Mouse (Mus musculus) macrophage (primary cell): ENCODE data around the gene Mpv17l2. TPM values are rescaled to one million over a fixed set of nuclear protein-coding genes. Genes with fewer than 3 reads are reported as not detected.

Source experiments
- H3K27ac ChIP-seq: fragments of 350-480 bp; formaldehyde crosslinking; 2 replicates; pipeline ENCODE4 v1.9.0; 2021
- H3K36me3 ChIP-seq: fragments of 350-480 bp; formaldehyde crosslinking; 2 replicates; pipeline ENCODE4 v1.9.0; 2021; ENCODE audit errors: inconsistent target
- H3K4me3 ChIP-seq: fragments of 350-480 bp; formaldehyde crosslinking; 2 replicates; pipeline ENCODE4 v1.9.0; 2021; ENCODE audit errors: inconsistent target
- H3K79me2 ChIP-seq: fragments of 350-480 bp; formaldehyde crosslinking; 2 replicates; pipeline ENCODE4 v1.9.0; 2021; ENCODE audit errors: inconsistent target
- WGBS: methylation state at CpG from one replicate; pipeline ENCODE4 v1.1.7; 2026; ENCODE audit warnings: inconsistent platforms; ENCODE audit not compliant: missing documents; 5-methylcytosine and 5-hydroxymethylcytosine counted together
- polyA plus RNA-seq: library from polyadenylated mRNA; stranded (reverse); fragments of 250-400 nt; gene quantifications from 3 replicates; pipeline ENCODE4 v1.2.4, GENCODE M21; 2018; ENCODE audit warnings: inconsistent platforms

The Mpv17l2 gene
- polyA plus RNA-seq, 1 experiment from 2014 or later: 29.3 TPM

GRCm38 (mm10) chr8:70776496-70777444, 16.0 kb upstream of the Mpv17l2 start, which contains the start of gene Pik3r2:
Pik3r2 (minus strand) TSS chr8:70776713.
- Histone ChIP-seq H3K4me3 (peak within 1 kb of the TSS; percentile 65), H3K27ac (peak within 1 kb of the TSS; percentile 92), H3K36me3 (peaks cover 15% of the 10 kb centered on the region; the same call in 1 of the 2 replicates), H3K79me2 (peaks cover 13% of the 10 kb centered on the region; the same call in 1 of the 2 replicates)
- under 1% methylated on average over 72 of the region's 94 CpGs for WGBS

GRCm38 (mm10) chr8:70775851-70776495, 15.2 kb upstream of the Mpv17l2 start:
- H3K36me3 ChIP-seq: peaks cover 10% of the 10 kb centered on the region; the same call in 1 of the 2 replicates
- peak overlapping the region; percentile 54 for H3K4me3 ChIP-seq
- H3K27ac ChIP-seq: no peak overlapping the region
- H3K79me2 ChIP-seq: peaks cover 13% of the 10 kb centered on the region; the same call in 1 of the 2 replicates
- WGBS: 6% methylated on average over 30 of the region's 34 CpGs

DNA sequence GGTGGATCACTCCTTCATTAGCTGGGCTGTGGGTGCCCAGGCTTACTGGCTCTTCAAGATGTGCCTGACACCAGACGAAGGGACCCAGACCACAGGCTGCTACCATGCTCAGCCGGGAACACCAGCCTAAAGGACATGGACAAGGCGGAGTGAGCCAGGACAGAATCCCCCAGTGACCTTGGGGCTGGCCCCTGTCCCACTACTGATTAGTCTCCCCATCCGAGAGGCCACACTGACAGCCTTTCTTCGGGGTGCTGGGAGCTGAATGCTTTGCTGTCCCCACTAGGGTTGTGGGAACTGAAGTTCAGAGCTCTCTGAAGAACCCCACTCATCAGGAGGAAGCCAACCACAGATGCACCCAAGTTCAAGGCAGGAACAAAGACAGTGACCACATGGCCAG, 14.5 kb upstream of the Mpv17l2 start:
- Histone ChIP-seq H3K4me3 (no peak overlapping the region), H3K27ac (no peak overlapping the region), H3K79me2 (peaks cover 13% of the 10 kb centered on the region; the same call in 1 of the 2 replicates), H3K36me3 (peaks cover 9% of the 10 kb centered on the region; the same call in 1 of the 2 replicates)
- 100% methylated on average over 5 of the region's 5 CpGs for WGBS

GRCm38 (mm10) chr8:70774740-70775139, 14.0 kb upstream of the Mpv17l2 start:
- Histone ChIP-seq H3K27ac (no peak overlapping the region), H3K79me2 (peaks cover 13% of the 10 kb centered on the region; the same call in 1 of the 2 replicates), H3K36me3 (peaks cover 9% of the 10 kb centered on the region; the same call in 1 of the 2 replicates), H3K4me3 (no peak overlapping the region)
- WGBS: 98% methylated on average over 9 of the region's 18 CpGs

DNA sequence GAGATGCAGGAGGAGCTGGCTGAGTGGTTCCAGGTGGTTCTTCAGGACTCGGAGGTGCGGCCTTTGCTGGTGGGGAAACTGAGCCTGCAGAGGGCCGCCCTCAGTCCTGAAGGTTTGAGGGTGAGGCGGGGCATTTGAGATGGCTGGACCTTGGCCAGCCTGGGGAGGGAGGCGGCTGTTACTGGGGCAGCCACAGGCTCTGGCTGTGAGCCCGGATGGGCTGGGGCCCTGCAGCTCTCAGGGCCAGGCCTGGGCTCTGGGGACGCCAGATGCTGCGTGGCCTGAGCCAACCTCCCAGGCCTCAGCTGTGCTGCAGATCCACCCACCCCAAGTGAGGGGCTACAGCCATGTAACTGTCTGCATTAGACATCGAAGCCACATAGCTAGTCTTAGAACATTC, 13.1 kb upstream of the Mpv17l2 start:
- peaks cover 9% of the 10 kb centered on the region; the same call in 1 of the 2 replicates for H3K36me3 ChIP-seq
- 76% methylated on average over 9 of the region's 9 CpGs for WGBS
- no peak overlapping the region for H3K4me3 ChIP-seq
- no peak overlapping the region for H3K27ac ChIP-seq
- H3K79me2 ChIP-seq: peaks cover 13% of the 10 kb centered on the region; the same call in 1 of the 2 replicates

DNA sequence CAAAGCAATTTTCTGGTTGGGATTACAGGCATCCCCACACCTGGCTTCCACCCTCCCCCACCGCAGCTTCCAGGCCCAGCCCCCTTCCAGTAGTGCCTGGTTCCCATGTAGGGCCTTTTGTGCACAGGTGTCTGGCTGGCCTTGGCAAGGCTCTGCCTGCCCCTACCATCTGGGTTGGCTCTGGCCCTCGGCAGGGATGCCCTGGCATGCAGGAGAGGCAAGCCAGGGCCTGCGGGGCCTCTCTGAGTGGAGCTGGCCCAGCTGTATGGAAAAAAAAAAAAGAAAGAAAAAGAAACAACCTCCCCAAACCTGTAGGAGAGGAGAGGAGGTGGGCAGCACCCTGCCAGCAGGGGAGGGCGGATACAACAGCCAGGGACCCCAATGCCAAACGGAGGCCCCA, 12.7 kb upstream of the Mpv17l2 start:
- peaks cover 10% of the 10 kb centered on the region; the same call in 1 of the 2 replicates for H3K79me2 ChIP-seq
- whole genome bisulfite sequencing: 92% methylated on average over 4 of the region's 5 CpGs
- no peak overlapping the region for H3K27ac ChIP-seq
- peaks cover 9% of the 10 kb centered on the region; the same call in 1 of the 2 replicates for H3K36me3 ChIP-seq
- H3K4me3 ChIP-seq: no peak overlapping the region

GRCm38 (mm10) chr8:70772890-70773289, 12.1 kb upstream of the Mpv17l2 start:
- peaks cover 4% of the 10 kb centered on the region; the same call in 1 of the 2 replicates for H3K79me2 ChIP-seq
- peaks cover 9% of the 10 kb centered on the region; the same call in 1 of the 2 replicates for H3K36me3 ChIP-seq
- H3K4me3 ChIP-seq: no peak overlapping the region
- no peak overlapping the region for H3K27ac ChIP-seq
- 94% methylated on average over 9 of the region's 9 CpGs for WGBS

DNA sequence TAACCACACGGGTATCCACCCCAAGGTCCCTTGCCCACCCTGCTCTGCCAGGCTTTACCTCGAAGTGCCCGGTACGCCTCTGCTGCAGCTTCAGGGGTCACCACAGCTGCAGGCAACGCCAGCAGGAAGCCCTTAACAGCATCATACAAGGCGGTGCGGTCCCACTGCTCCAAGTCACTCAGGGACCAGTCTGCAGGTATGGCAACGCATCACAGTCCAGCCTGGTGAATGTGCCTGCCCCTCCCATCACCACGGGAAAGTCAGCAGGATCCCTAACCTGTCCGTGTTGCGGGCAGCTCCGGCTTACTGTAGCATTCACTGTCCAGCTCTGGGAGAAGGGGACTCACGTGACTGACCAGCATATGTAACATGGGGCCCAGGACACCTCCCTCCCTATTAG, 11.3 kb upstream of the Mpv17l2 start:
- H3K79me2 ChIP-seq: no peaks in the 10 kb centered on the region; the same call in 1 of the 2 replicates
- 88% methylated on average over 13 of the region's 13 CpGs for WGBS
- peaks cover 9% of the 10 kb centered on the region; the same call in 1 of the 2 replicates for H3K36me3 ChIP-seq
- H3K4me3 ChIP-seq: no peak overlapping the region
- H3K27ac ChIP-seq: no peak overlapping the region

GRCm38 (mm10) chr8:70771217-70771616, 10.5 kb upstream of the Mpv17l2 start:
- Histone ChIP-seq H3K4me3 (no peak overlapping the region), H3K27ac (no peak overlapping the region), H3K36me3 (peaks cover 9% of the 10 kb centered on the region; the same call in 1 of the 2 replicates), H3K79me2 (no peaks in the 10 kb centered on the region; the same call in 1 of the 2 replicates)
- 67% methylated on average over 7 of the region's 7 CpGs for WGBS

DNA sequence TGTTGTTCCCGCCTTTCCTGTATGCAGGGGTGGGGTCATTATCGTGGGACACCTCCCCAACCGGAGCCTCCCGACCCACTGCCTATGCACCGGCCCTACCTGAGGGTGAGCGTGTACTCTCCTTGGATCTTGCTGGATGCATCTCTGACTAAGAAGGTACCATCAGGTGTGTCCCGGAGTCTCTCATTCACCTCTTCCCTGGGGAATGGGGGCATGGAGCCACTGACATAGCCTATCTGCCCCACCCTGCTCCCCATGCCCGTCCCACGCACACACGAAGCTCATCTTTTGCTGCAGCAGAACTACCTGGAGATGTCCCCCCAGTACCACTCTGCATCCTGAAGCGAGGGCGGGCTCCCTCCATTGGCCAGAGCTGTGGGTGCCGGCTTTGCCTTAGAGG, 10.0 kb upstream of the Mpv17l2 start:
- 96% methylated on average over 10 of the region's 13 CpGs for WGBS
- Histone ChIP-seq H3K36me3 (peaks cover 9% of the 10 kb centered on the region; the same call in 1 of the 2 replicates), H3K27ac (no peak overlapping the region), H3K4me3 (no peak overlapping the region), H3K79me2 (no peaks in the 10 kb centered on the region; the same call in 1 of the 2 replicates)

DNA sequence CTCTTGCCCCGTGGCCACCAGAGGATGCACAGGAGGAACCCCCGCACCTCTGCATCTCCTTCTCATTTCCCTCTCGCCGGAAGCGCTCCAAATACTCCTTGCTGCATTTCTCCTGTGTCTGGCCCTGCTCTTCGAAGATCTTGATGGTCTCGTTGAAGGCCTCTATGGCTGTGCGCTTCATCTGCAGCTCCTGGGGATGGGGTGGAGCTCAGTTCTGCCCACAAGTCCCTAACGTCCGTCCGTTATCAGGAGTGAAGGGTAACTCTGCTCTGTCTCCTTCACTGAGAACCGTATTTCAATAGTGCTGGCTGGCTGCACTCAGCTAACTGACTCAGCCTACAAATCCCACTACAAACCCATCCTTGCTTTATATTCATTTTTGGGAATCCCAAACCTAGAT, 9.1 kb upstream of the Mpv17l2 start:
- Histone ChIP-seq H3K79me2 (peaks cover 3% of the 10 kb centered on the region; the same call in 1 of the 2 replicates), H3K27ac (no peak overlapping the region), H3K36me3 (peaks cover 9% of the 10 kb centered on the region; the same call in 1 of the 2 replicates), H3K4me3 (no peak overlapping the region)
- 90% methylated on average over 12 of the region's 12 CpGs for WGBS

DNA sequence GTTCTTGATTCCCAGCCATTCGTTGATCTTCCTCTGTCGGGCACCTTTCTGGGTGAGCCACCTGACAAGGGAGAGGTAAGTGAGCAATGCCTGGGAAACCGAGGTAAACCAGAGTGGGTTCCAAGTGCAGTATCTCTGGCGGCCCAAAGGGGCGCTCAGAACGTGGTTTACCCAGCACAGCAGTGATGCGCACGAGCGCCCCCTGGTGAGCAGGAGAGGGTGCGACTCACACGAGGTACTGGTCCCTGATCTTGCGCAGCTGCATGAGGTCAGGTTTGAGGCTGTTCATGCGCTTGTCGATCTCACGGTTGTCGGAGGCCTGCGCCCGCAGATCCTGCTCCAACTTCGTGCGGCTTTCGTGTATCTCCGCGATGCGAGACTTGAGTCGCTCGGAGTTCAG, 8.6 kb upstream of the Mpv17l2 start:
- H3K4me3 ChIP-seq: no peak overlapping the region
- H3K36me3 ChIP-seq: peaks cover 9% of the 10 kb centered on the region; the same call in 1 of the 2 replicates
- 13% methylated on average over 26 of the region's 26 CpGs for WGBS
- peaks cover 4% of the 10 kb centered on the region; the same call in 1 of the 2 replicates for H3K79me2 ChIP-seq
- H3K27ac ChIP-seq: no peak overlapping the region

- H3K79me2 ChIP-seq: peaks cover 4% of the 10 kb centered on the region; the same call in 1 of the 2 replicates
- 72% methylated on average over 16 of the region's 16 CpGs for WGBS
- H3K4me3 ChIP-seq: no peak overlapping the region
- H3K36me3 ChIP-seq: peaks cover 9% of the 10 kb centered on the region; the same call in 1 of the 2 replicates
- H3K27ac ChIP-seq: no peak overlapping the region
These were observed 8.2 kb upstream of the Mpv17l2 start for GRCm38 (mm10) chr8:70768956-70769355.

- Histone ChIP-seq H3K4me3 (no peak overlapping the region), H3K27ac (no peak overlapping the region), H3K79me2 (peaks cover 4% of the 10 kb centered on the region; the same call in 1 of the 2 replicates), H3K36me3 (peaks cover 9% of the 10 kb centered on the region; the same call in 1 of the 2 replicates)
- WGBS: 58% methylated on average over 30 of the region's 32 CpGs
These were observed 7.6 kb upstream of the Mpv17l2 start for GRCm38 (mm10) chr8:70768231-70768776.
